Mouse (Mus musculus) neural tube, embryonic 11.5 days (tissue): ENCODE results near the gene Prx. TPM values are rescaled to one million over a fixed set of nuclear protein-coding genes. Genes with fewer than 3 reads are reported as not detected.

Experiments used
- ATAC-seq: fragments of 200-750 bp; cut with Nextera tagmentation; 2 replicates; pipeline ENCODE4 v1.8.0; 2017; ENCODE audit warnings: moderate number of reproducible peaks, mild to moderate bottlenecking, moderate TSS enrichment, moderate library complexity; ENCODE audit not compliant: insufficient read depth, low FRiP score, low TSS enrichment
- DNase-seq: peaks from one replicate; pipeline ENCODE4 v3.0.0-alpha.2; 2015; ENCODE audit warnings: low spot score
- H3K27ac ChIP-seq: fragments of 300-500 bp; sonication (generic); 2 replicates; pipeline ENCODE4 v1.5.1; 2014; ENCODE audit warnings: low read depth, mild to moderate bottlenecking, low read length
- H3K27me3 ChIP-seq: fragments of 300-500 bp; sonication (generic); 2 replicates; pipeline ENCODE4 v1.6.1; 2014; ENCODE audit warnings: mild to moderate bottlenecking, low read length, mixed read lengths; ENCODE audit not compliant: control insufficient read depth, insufficient read depth
- H3K36me3 ChIP-seq: fragments of 300-500 bp; sonication (generic); 2 replicates; pipeline ENCODE4 v1.6.1; 2014; ENCODE audit warnings: mild to moderate bottlenecking, low read length, moderate library complexity, mixed read lengths; ENCODE audit not compliant: control insufficient read depth, insufficient read depth
- H3K4me1 ChIP-seq: fragments of 300-500 bp; sonication (generic); 2 replicates; pipeline ENCODE4 v1.6.1; 2014; ENCODE audit warnings: low read length, mixed read lengths; ENCODE audit not compliant: control insufficient read depth, insufficient read depth
- H3K4me2 ChIP-seq: fragments of 300-500 bp; sonication (generic); 2 replicates; pipeline ENCODE4 v1.6.1; 2014; ENCODE audit warnings: low read depth, mild to moderate bottlenecking, moderate library complexity
- H3K4me3 ChIP-seq: fragments of 300-500 bp; sonication (generic); 2 replicates; pipeline ENCODE4 v1.5.1; 2014; ENCODE audit warnings: low read depth, low read length
- H3K9ac ChIP-seq: fragments of 300-500 bp; sonication (generic); 2 replicates; pipeline ENCODE4 v1.6.1; 2014; ENCODE audit warnings: mild to moderate bottlenecking, low read length
- H3K9me3 ChIP-seq: fragments of 300-500 bp; sonication (generic); 2 replicates; pipeline ENCODE4 v1.6.1; 2016; ENCODE audit warnings: low read length; ENCODE audit not compliant: control insufficient read depth
- WGBS: fragments of 180-500 bp; shearing (Covaris S2); extraction: QIAGEN DNeasy Blood & Tissue Kit; methylation state at CpG from one replicate; pipeline ENCODE4 v1.1.7; 2014; 5-methylcytosine and 5-hydroxymethylcytosine counted together
- polyA plus RNA-seq: library from polyadenylated mRNA; unstranded; fragments of >200 nt; fragmentation: Nextera tagmentation; extraction: Ambion mirVana; gene quantifications from 2 replicates; pipeline ENCODE4 v1.2.1, GENCODE M21; 2014

Prx gene
- polyA plus RNA-seq, 1 experiment from 2014 or later = 0.99 TPM

GRCm38 (mm10) chr7:27522967-27523366 lies 23.8 kb downstream of the Prx start, which contains the start of gene Hipk4:
Gene Hipk4 (plus strand): TSS chr7:27523267.
- H3K4me1 ChIP-seq = no peaks in the 10 kb centered on the region
- ATAC-seq = no peak
- H3K27me3 ChIP-seq = no peaks in the 10 kb centered on the region
- no peak within 1 kb of the TSS for H3K27ac ChIP-seq
- no peak within 1 kb of the TSS for H3K9ac ChIP-seq
- no peaks in the 10 kb centered on the region; the same call in 1 of the 2 replicates for H3K9me3 ChIP-seq
- H3K36me3 ChIP-seq = no peaks in the 10 kb centered on the region
- 65% methylated on average over 5 of the region's 5 CpGs for WGBS
- no peak within 1 kb of the TSS for H3K4me3 ChIP-seq
- DNase-seq = no peak
- no peak within 1 kb of the TSS for H3K4me2 ChIP-seq

DNA sequence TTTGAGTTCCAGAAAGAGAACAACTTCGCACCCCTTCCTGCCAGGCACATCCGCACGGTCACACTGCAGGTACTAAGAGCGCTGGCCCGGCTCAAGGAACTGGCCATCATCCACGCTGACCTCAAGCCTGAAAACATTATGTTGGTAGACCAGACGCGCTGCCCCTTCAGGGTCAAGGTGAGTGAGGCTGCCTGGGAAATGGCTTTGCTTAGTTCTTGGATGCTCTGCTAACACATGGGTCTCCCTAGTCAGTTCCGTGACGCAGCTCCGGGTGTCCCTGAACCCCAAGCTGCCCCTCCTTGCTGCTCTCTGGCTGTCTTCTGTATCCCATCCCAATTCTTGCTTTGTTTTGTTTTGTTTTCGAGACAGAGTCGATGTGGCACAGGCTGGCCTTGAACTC lies 24.7 kb downstream of the Prx start:
- ATAC-seq (no peak), DNase-seq (no peak)
- Histone ChIP-seq H3K9me3 (no peaks in the 10 kb centered on the region; the same call in 1 of the 2 replicates), H3K27me3 (no peaks in the 10 kb centered on the region), H3K9ac (no peak overlapping the region), H3K4me1 (no peaks in the 10 kb centered on the region), H3K27ac (no peak overlapping the region), H3K4me2 (no peak overlapping the region), H3K36me3 (no peaks in the 10 kb centered on the region), H3K4me3 (no peak overlapping the region)
- 92% methylated on average over 13 of the region's 13 CpGs for WGBS

DNA sequence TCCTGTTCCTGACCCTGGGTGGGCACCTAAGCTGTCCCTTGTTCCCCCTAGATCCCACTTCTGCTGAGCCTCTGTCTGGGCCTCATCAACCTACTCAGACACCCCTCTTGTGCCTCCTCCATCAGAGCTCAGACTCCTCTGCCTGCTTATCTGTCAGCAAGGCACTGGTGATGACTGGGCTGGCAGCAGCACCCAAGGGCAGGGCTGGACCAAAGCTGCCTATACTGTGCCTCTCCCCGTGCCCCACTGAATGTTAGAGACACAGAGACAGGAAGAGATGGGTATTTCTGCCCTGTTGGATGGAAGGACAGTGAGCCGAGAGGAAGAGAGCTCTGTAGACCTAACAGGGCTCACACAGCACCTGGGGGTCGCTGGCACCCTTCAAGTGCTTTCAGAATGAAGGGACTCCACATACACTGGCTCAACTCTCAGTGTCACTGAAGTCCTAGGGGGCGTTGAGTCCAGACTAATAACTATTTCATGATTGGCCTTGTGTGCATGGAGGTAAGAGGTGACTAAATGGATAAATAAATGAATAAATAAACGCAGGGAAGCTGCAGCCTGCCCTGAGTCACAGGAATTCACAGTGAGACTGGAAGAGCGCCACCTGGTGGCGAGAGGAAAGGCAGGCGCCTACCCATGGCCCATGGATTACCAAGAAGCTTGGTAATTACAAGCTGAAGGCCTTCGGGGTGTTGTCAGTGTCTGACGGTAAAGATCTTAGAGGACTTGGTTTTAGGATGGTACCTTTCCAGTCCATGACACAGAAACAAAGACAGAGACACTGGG lies 27.1 kb downstream of the Prx start:
- H3K4me3 ChIP-seq = no peak overlapping the region
- no peaks in the 10 kb centered on the region for H3K27me3 ChIP-seq
- WGBS = 29% methylated on average over 10 of the region's 10 CpGs
- no peaks in the 10 kb centered on the region for H3K4me1 ChIP-seq
- H3K9ac ChIP-seq = no peak overlapping the region
- 0 out of 2 replicates have a peak, but pooled peaks cover 2% of the 10 kb centered on the region for H3K36me3 ChIP-seq
- ATAC-seq (no peak), DNase-seq (peak; percentile 84)
- H3K4me2 ChIP-seq = no peak overlapping the region
- H3K9me3 ChIP-seq = no peaks in the 10 kb centered on the region
- no peak overlapping the region for H3K27ac ChIP-seq

- WGBS = 85% methylated on average over 21 of the region's 21 CpGs
- H3K4me2 ChIP-seq = no peak overlapping the region
Measured at GRCm38 (mm10) chr7:27529070-27529469, 29.9 kb downstream of the Prx start.

DNA sequence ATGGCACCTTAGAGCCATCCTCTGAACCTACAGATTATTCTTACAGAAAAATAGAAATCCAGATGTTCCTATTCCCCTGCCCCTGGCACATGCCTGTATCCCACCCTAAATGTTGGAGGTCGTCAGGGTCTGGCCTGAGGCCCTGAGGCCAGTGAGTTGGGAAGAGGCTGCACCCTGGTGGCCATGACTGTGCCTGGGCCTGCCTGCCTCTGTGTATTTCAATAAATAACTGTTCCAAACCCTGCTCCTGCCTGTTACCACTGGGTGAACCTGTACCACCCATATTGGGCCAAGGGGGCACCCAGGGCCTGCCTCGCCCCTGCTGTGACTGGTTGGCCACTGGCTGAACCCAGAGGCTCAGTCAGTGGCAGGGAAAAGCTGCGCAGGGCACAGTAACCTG lies 31.8 kb downstream of the Prx start:
- ATAC-seq (no peak), DNase-seq (no peak)
- Histone ChIP-seq H3K4me1 (no peaks in the 10 kb centered on the region), H3K27ac (no peak overlapping the region), H3K27me3 (no peaks in the 10 kb centered on the region), H3K4me2 (no peak overlapping the region), H3K4me3 (no peak overlapping the region), H3K36me3 (peaks cover 4% of the 10 kb centered on the region; the same call in 1 of the 2 replicates), H3K9ac (no peak overlapping the region), H3K9me3 (no peaks in the 10 kb centered on the region)
- WGBS = 82% methylated on average over 3 of the region's 3 CpGs

More at GRCm38 (mm10) chr7:27529070-27529469, 29.9 kb downstream of the Prx start:
- H3K27ac ChIP-seq = no peak overlapping the region
- no peaks in the 10 kb centered on the region for H3K4me1 ChIP-seq
- DNase-seq (no peak), ATAC-seq (no peak)
- H3K36me3 ChIP-seq = 0 out of 2 replicates have a peak, but pooled peaks cover 4% of the 10 kb centered on the region
- no peak overlapping the region for H3K4me3 ChIP-seq
- H3K9me3 ChIP-seq = no peaks in the 10 kb centered on the region
- H3K27me3 ChIP-seq = no peaks in the 10 kb centered on the region
- no peak overlapping the region for H3K9ac ChIP-seq

- Histone ChIP-seq H3K9ac (no peak overlapping the region), H3K27me3 (no peaks in the 10 kb centered on the region), H3K9me3 (no peaks in the 10 kb centered on the region), H3K27ac (no peak overlapping the region), H3K4me2 (no peak overlapping the region), H3K4me1 (no peaks in the 10 kb centered on the region), H3K4me3 (no peak overlapping the region), H3K36me3 (peaks cover 9% of the 10 kb centered on the region; the same call in 1 of the 2 replicates)
- DNase-seq (no peak), ATAC-seq (no peak)
- WGBS = 97% methylated on average over 8 of the region's 10 CpGs
Measured at GRCm38 (mm10) chr7:27531707-27532106, 32.6 kb downstream of the Prx start.

GRCm38 (mm10) chr7:27532480-27533050 lies 33.4 kb downstream of the Prx start:
- Histone ChIP-seq H3K4me3 (no peak overlapping the region), H3K36me3 (peaks cover 11% of the 10 kb centered on the region), H3K27me3 (no peaks in the 10 kb centered on the region), H3K4me2 (no peak overlapping the region), H3K9ac (no peak overlapping the region), H3K9me3 (no peaks in the 10 kb centered on the region), H3K4me1 (no peaks in the 10 kb centered on the region), H3K27ac (no peak overlapping the region)
- ATAC-seq (no peak), DNase-seq (no peak)
- WGBS = 87% methylated on average over 9 of the region's 9 CpGs

DNA sequence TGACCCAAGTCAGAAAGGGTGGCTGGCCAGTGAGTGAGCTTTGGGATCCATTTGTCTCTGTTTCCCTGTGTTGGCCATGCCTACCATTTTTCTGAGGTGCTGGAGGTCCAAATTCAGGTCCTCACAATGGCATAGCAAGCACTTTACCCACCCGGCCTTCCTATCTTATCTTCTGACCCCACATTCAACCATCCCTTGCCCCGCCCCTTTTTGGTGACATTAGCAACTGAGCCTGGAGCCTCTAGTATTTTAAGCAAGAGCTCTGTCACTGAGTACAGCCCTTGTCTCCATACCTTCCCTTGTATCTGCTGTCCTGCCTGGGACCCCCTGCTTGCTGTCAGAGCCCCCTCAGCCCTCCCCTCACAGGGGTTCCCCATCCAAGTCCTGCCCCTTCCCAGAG lies 36.3 kb downstream of the Prx start:
- 88% methylated on average over 2 of the region's 2 CpGs for WGBS

GRCm38 (mm10) chr7:27536618-27537017 lies 37.5 kb downstream of the Prx start:
- no peaks in the 10 kb centered on the region for H3K9me3 ChIP-seq
- WGBS = 88% methylated on average over 6 of the region's 6 CpGs
- H3K4me1 ChIP-seq = no peaks in the 10 kb centered on the region
- no peaks in the 10 kb centered on the region for H3K27me3 ChIP-seq
- H3K9ac ChIP-seq = no peak overlapping the region
- H3K4me3 ChIP-seq = no peak overlapping the region
- DNase-seq (no peak), ATAC-seq (no peak)
- no peak overlapping the region for H3K27ac ChIP-seq
- H3K36me3 ChIP-seq = peaks cover 9% of the 10 kb centered on the region
- no peak overlapping the region for H3K4me2 ChIP-seq

More for the DNA sequence above, 36.3 kb downstream of the Prx start:
- ATAC-seq (no peak), DNase-seq (no peak)
- no peak overlapping the region for H3K4me2 ChIP-seq
- H3K9me3 ChIP-seq = no peaks in the 10 kb centered on the region
- peaks cover 11% of the 10 kb centered on the region for H3K36me3 ChIP-seq
- H3K4me1 ChIP-seq = no peaks in the 10 kb centered on the region
- H3K9ac ChIP-seq = no peak overlapping the region
- H3K4me3 ChIP-seq = no peak overlapping the region
- no peaks in the 10 kb centered on the region for H3K27me3 ChIP-seq
- H3K27ac ChIP-seq = no peak overlapping the region
